18 mouse cellular contexts compared by ENCODE assay signal in genomic region chr3:101396726-101397263, GRCm38 (mm10). TPM values are rescaled to one million over a fixed set of nuclear protein-coding genes. Genes with fewer than 3 reads are reported as not detected.
DNase-seq lines count a peak whose midpoint lies in the region; ATAC-seq and TF ChIP-seq lines count a peak whose summit lies in the region.
"Had no signal": no experiment of that assay in that cellular context is flagged by ENCODE, and none has a peak within 500 bp of the region (broad histone marks: within the 10 kb centered on the region; RNA-seq: fewer than 3 reads in every experiment).

No protein-coding gene starts in this region.

- no peaks in the 10 kb centered on the region for H3K9me3 ChIP-seq in heart, embryonic 16.5 days (replicated peaks; ENCODE audit: control insufficient read depth, low read length)
- H3K9me3 ChIP-seq in neural tube, embryonic 11.5 days (ENCODE audit: control insufficient read depth, low read length), result no peaks in the 10 kb centered on the region
- H3K9me3 ChIP-seq in embryonic facial prominence, embryonic 14.5 days (ENCODE audit: control insufficient read depth, low read length), result no peaks in the 10 kb centered on the region
- H3K9me3 ChIP-seq: forebrain, embryonic 12.5 days had no signal

- peak overlapping the region; percentile 21; the same call in 1 of the 2 replicates for H3K9ac ChIP-seq in heart, embryonic 16.5 days (ENCODE audit: low read length)
- H3K9ac ChIP-seq in neural tube, embryonic 11.5 days (ENCODE audit: low read length), result no peak overlapping the region
- peak overlapping the region; percentile 36; the same call in 1 of the 2 replicates for H3K9ac ChIP-seq in embryonic facial prominence, embryonic 14.5 days (ENCODE audit: low read depth, low read length)
- H3K9ac ChIP-seq: forebrain, embryonic 12.5 days; liver, postnatal 0 days had no signal

- H3K4me1 ChIP-seq in heart, embryonic 16.5 days (ENCODE audit: control insufficient read depth, insufficient read depth, low read length), result peaks cover 66% of the 10 kb centered on the region
- peaks cover 63% of the 10 kb centered on the region for H3K4me1 ChIP-seq in neural tube, embryonic 11.5 days (ENCODE audit: control insufficient read depth, insufficient read depth, low read length)
- peaks cover 96% of the 10 kb centered on the region for H3K4me1 ChIP-seq in embryonic facial prominence, embryonic 14.5 days (ENCODE audit: control insufficient read depth, insufficient read depth, low read length)
- H3K4me1 ChIP-seq in small intestine, adult 2 months (ENCODE audit: control insufficient read depth, insufficient read depth, insufficient read length, low read length), result peaks cover 47% of the 10 kb centered on the region

- no peaks in the 10 kb centered on the region for H3K27me3 ChIP-seq in heart, embryonic 16.5 days (ENCODE audit: control insufficient read depth, insufficient read depth, low read length)
- H3K27me3 ChIP-seq in neural tube, embryonic 11.5 days (ENCODE audit: control insufficient read depth, insufficient read depth, low read length), result no peaks in the 10 kb centered on the region
- no peaks in the 10 kb centered on the region for H3K27me3 ChIP-seq in embryonic facial prominence, embryonic 14.5 days (replicated peaks; ENCODE audit: control insufficient read depth, insufficient read depth, low read length)
- no peaks in the 10 kb centered on the region for H3K27me3 ChIP-seq in small intestine, adult 2 months (ENCODE audit: control insufficient read depth, insufficient read depth, low read length)
- H3K27me3 ChIP-seq: forebrain, embryonic 12.5 days had no signal

- no peak overlapping the region for H3K27ac ChIP-seq in heart, embryonic 16.5 days (ENCODE audit: low read length)
- H3K27ac ChIP-seq in neural tube, embryonic 11.5 days (ENCODE audit: low read depth, low read length), result peak overlapping the region; percentile 62; the same call in 1 of the 2 replicates
- peak overlapping the region; percentile 88 for H3K27ac ChIP-seq in embryonic facial prominence, embryonic 14.5 days (replicated peaks; ENCODE audit: low read depth, low read length)
- H3K27ac ChIP-seq in small intestine, adult 2 months (ENCODE audit: insufficient read depth, low read depth, low read length), result peak overlapping the region; percentile 94
- H3K27ac ChIP-seq: macrophage had no signal

- no peak for TF ChIP-seq CTCF in small intestine, adult 2 months (IDR thresholded peaks at IDR 0.05; ENCODE audit: extremely low read depth, insufficient read length, insufficient replicate concordance, low read depth, low read length)

- no peak overlapping the region for H3K4me2 ChIP-seq in heart, embryonic 16.5 days (ENCODE audit: low read depth, low read length)
- H3K4me2 ChIP-seq in neural tube, embryonic 11.5 days (ENCODE audit: low read depth), result peak overlapping the region; percentile 3; the same call in 1 of the 2 replicates
- no peak overlapping the region for H3K4me2 ChIP-seq in embryonic facial prominence, embryonic 14.5 days (ENCODE audit: low read depth, low read length)
- H3K4me2 ChIP-seq: forebrain, embryonic 12.5 days had no signal

- TF ChIP-seq POLR2A in small intestine, adult 2 months (IDR thresholded peaks at IDR 0.05; ENCODE audit: low read depth, low read length), result no peak

- DNase-seq in heart, postnatal 4 days, result no peak
- no peak for DNase-seq in neural tube, embryonic 11.5 days (ENCODE audit: low spot score)
- no peak for DNase-seq in neural tube, embryonic 10.5 days (ENCODE audit: extremely low spot score, low spot score)
- no peak for DNase-seq in embryonic facial prominence, embryonic 14.5 days (ENCODE audit: low spot score)
- no peak for DNase-seq in testis, postnatal 10 days (ENCODE audit: low spot score)
- no peak for DNase-seq in layer of hippocampus, adult 9-11 months
- DNase-seq: adrenal gland, postnatal 14 days; cerebellum, adult 8-10 months; kidney, adult 2 months; left cerebral cortex, postnatal 4 days; liver, postnatal 0 days; right cerebral cortex, postnatal 4 days; thymus, adult 2 months had no signal

- ATAC-seq in heart, embryonic 16.5 days (replicated peaks; ENCODE audit: extremely low read depth, insufficient read depth, low FRiP score), result no peak
- no peak for ATAC-seq in neural tube, embryonic 11.5 days (ENCODE audit: insufficient read depth, low FRiP score, low TSS enrichment)
- no peak for ATAC-seq in embryonic facial prominence, embryonic 14.5 days (ENCODE audit: low read depth)
- ATAC-seq: liver, postnatal 0 days had no signal

- H3K4me3 ChIP-seq in heart, embryonic 16.5 days (ENCODE audit: low read length), result no peak overlapping the region
- no peak overlapping the region for H3K4me3 ChIP-seq in neural tube, embryonic 11.5 days (ENCODE audit: low read depth, low read length)
- H3K4me3 ChIP-seq in embryonic facial prominence, embryonic 14.5 days (ENCODE audit: low read depth, low read length), result no peak overlapping the region
- H3K4me3 ChIP-seq in small intestine, adult 2 months (ENCODE audit: low read depth, low read length), result no peak overlapping the region
- H3K4me3 ChIP-seq: forebrain, embryonic 12.5 days had no signal

- WGBS in heart, embryonic 16.5 days, result 40% methylated on average over 13 of the region's 13 CpGs
- WGBS in neural tube, embryonic 11.5 days, result 49% methylated on average over 13 of the region's 13 CpGs
- 18% methylated on average over 13 of the region's 13 CpGs for WGBS in embryonic facial prominence, embryonic 14.5 days
- WGBS in small intestine, adult 2 months, result 47% methylated on average over 13 of the region's 13 CpGs

- no peaks in the 10 kb centered on the region for H3K36me3 ChIP-seq in heart, embryonic 16.5 days (ENCODE audit: control insufficient read depth, insufficient read depth)
- H3K36me3 ChIP-seq in neural tube, embryonic 11.5 days (ENCODE audit: control insufficient read depth, insufficient read depth, low read length), result no peaks in the 10 kb centered on the region
- H3K36me3 ChIP-seq in embryonic facial prominence, embryonic 14.5 days (ENCODE audit: control insufficient read depth, insufficient read depth, low read length), result no peaks in the 10 kb centered on the region
- H3K36me3 ChIP-seq in small intestine, adult 2 months (ENCODE audit: control insufficient read depth, insufficient read depth, low read length), result no peaks in the 10 kb centered on the region
- H3K36me3 ChIP-seq: forebrain, embryonic 12.5 days had no signal

RNA-seq across cellular contexts. Expression of gene Igsf3, which starts 19.9 kb away (rescaled TPM):
- polyA plus RNA-seq in heart, embryonic 16.5 days (2015; fragmentation: Nextera tagmentation; extraction: Ambion mirVana), result 36.2 and 38.1 TPM in 2 replicates
- 10 to 100 TPM; 26.9 to 29.8 TPM for total RNA-seq in heart, postnatal 4 days (2021)
- 22.7 and 24.6 TPM in 2 replicates for polyA plus RNA-seq in neural tube, embryonic 11.5 days (2014; fragmentation: Nextera tagmentation; extraction: Ambion mirVana)
- polyA plus RNA-seq in embryonic facial prominence, embryonic 14.5 days (2014; fragmentation: Nextera tagmentation; extraction: Ambion mirVana), result 37.0 and 40.6 TPM in 2 replicates
- 7.2 and 17.0 TPM in 2 replicates for polyA plus RNA-seq in small intestine, adult 2 months (2012; rRNA removed)
- total RNA-seq: MEL had no signal
